Mouse (Mus musculus): ENCODE data around the gene Dgkh.

Gene Dgkh

GRCm38 (mm10) chr14:78525059-78525458 is 207.5 kb downstream of the Dgkh start:
- Histone ChIP-seq H3K36me3 (ENCODE audit: insufficient read depth, low read length) (peaks cover 21% of the 10 kb centered on the region; the same call in 1 of the 2 replicates), H3K27me3 (ENCODE audit: insufficient read depth, low read length) (no peaks in the 10 kb centered on the region), H3K4me1 (replicated peaks; ENCODE audit: low read depth, low read length) (peaks cover 10% of the 10 kb centered on the region), H3K9me3 (ENCODE audit: low read length) (no peaks in the 10 kb centered on the region), H3K4me3 (replicated peaks; ENCODE audit: low read length) (no peak overlapping the region)
- TF ChIP-seq POU5F1 (IDR thresholded peaks at IDR 0.05; ENCODE audit: borderline replicate concordance, low read length), result no peak
- TF ChIP-seq CTCF (conservative IDR thresholded peaks at IDR 0.05; ENCODE audit: low read length), result no peak
- no peak for TF ChIP-seq NANOG (IDR thresholded peaks at IDR 0.05; ENCODE audit: borderline replicate concordance, low read length)

GRCm38 (mm10) chr14:78510713-78511112 is 221.9 kb downstream of the Dgkh start:
- no peak overlapping the region for H3K4me3 ChIP-seq (replicated peaks; ENCODE audit: low read length)
- peaks cover 77% of the 10 kb centered on the region for H3K36me3 ChIP-seq (ENCODE audit: insufficient read depth, low read length)
- no peaks in the 10 kb centered on the region for H3K9me3 ChIP-seq (ENCODE audit: low read length)
- TF ChIP-seq NANOG (IDR thresholded peaks at IDR 0.05; ENCODE audit: borderline replicate concordance, low read length), result no peak
- TF ChIP-seq POU5F1 (IDR thresholded peaks at IDR 0.05; ENCODE audit: borderline replicate concordance, low read length), result no peak
- no peak for TF ChIP-seq CTCF (conservative IDR thresholded peaks at IDR 0.05; ENCODE audit: low read length)
- H3K4me1 ChIP-seq (replicated peaks; ENCODE audit: low read depth, low read length), result 0 out of 2 replicates have a peak, but pooled peaks cover 3% of the 10 kb centered on the region
- no peaks in the 10 kb centered on the region for H3K27me3 ChIP-seq (ENCODE audit: insufficient read depth, low read length)

GRCm38 (mm10) chr14:78509791-78510190 is 222.8 kb downstream of the Dgkh start:
- TF ChIP-seq NANOG (IDR thresholded peaks at IDR 0.05; ENCODE audit: borderline replicate concordance, low read length), result no peak
- no peak for TF ChIP-seq CTCF (conservative IDR thresholded peaks at IDR 0.05; ENCODE audit: low read length)
- TF ChIP-seq POU5F1 (IDR thresholded peaks at IDR 0.05; ENCODE audit: borderline replicate concordance, low read length), result no peak

More at GRCm38 (mm10) chr14:78509791-78510190, 222.8 kb downstream of the Dgkh start:
- no peak overlapping the region for H3K4me3 ChIP-seq (replicated peaks; ENCODE audit: low read length)
- no peaks in the 10 kb centered on the region for H3K27me3 ChIP-seq (ENCODE audit: insufficient read depth, low read length)
- H3K4me1 ChIP-seq (replicated peaks; ENCODE audit: low read depth, low read length), result 0 out of 2 replicates have a peak, but pooled peaks cover 3% of the 10 kb centered on the region
- H3K36me3 ChIP-seq (ENCODE audit: insufficient read depth, low read length), result peaks cover 82% of the 10 kb centered on the region
- H3K9me3 ChIP-seq (ENCODE audit: low read length), result no peaks in the 10 kb centered on the region
